Mouse (Mus musculus) liver, embryonic 14.5 days (tissue): ENCODE data around the gene Fam228a. TPM values are rescaled to one million over a fixed set of nuclear protein-coding genes. Genes with fewer than 3 reads are reported as not detected.

ENCODE experiments used
- ATAC-seq: fragments of 200-750 bp; cut with Nextera tagmentation; 2 replicates; pipeline ENCODE4 v1.8.0; 2017; ENCODE audit warnings: moderate number of reproducible peaks, mild to moderate bottlenecking, moderate library complexity; ENCODE audit not compliant: insufficient read depth
- DNase-seq, 3 experiments: peaks; one replicate each; pipeline ENCODE4 v3.0.0-alpha.2; 2012 to 2013; ENCODE audit warnings: low read depth in 3 of 3, low spot score in 3 of 3
- H3K27ac ChIP-seq: fragments of 300-500 bp; sonication (generic); 2 replicates; pipeline ENCODE4 v1.5.1; 2014; ENCODE audit warnings: moderate library complexity, mild to moderate bottlenecking, control low read depth, inconsistent platforms
- H3K27me3 ChIP-seq: fragments of 300-500 bp; sonication (generic); 2 replicates; pipeline ENCODE4 v1.6.1; 2014; ENCODE audit warnings: mild to moderate bottlenecking, low read length, moderate library complexity; ENCODE audit not compliant: control insufficient read depth, insufficient read depth
- H3K36me3 ChIP-seq: fragments of 300-500 bp; sonication (generic); replicated peaks from 2 replicates; pipeline ENCODE4 v1.6.1; 2014; ENCODE audit warnings: low read depth; ENCODE audit not compliant: control insufficient read depth, insufficient read depth
- H3K4me1 ChIP-seq, 2 experiments: fragments of 200-500 bp in 1 of 2; fragments of 300-500 bp in 1 of 2; sonication (generic) in 1 of 2; replicated peaks; 2 replicates each; pipeline ENCODE4 v1.6.1; 2012 to 2014; ENCODE audit warnings: antibody characterized with exemption in 1 of 2, inconsistent platforms in 1 of 2, low read length in 1 of 2; ENCODE audit not compliant: control insufficient read depth in 2 of 2, insufficient read depth in 2 of 2
- H3K4me2 ChIP-seq: fragments of 300-500 bp; sonication (generic); 2 replicates; pipeline ENCODE4 v1.6.1; 2014; ENCODE audit warnings: low read depth, mild to moderate bottlenecking, control low read depth, moderate library complexity
- H3K4me3 ChIP-seq, 2 experiments: fragments of 200-500 bp in 1 of 2; fragments of 300-500 bp in 1 of 2; sonication (generic) in 1 of 2; 2 replicates each; pipeline ENCODE4 v1.5.1; 2012 to 2014; ENCODE audit warnings: low read depth in 2 of 2, low read length in 2 of 2, mild to moderate bottlenecking in 2 of 2, control low read depth in 1 of 2, inconsistent platforms in 1 of 2, moderate library complexity in 1 of 2; ENCODE audit not compliant: insufficient read depth in 1 of 2
- H3K9ac ChIP-seq: fragments of 300-500 bp; sonication (generic); replicated peaks from 2 replicates; pipeline ENCODE4 v1.6.1; 2014; ENCODE audit warnings: mild to moderate bottlenecking, control low read depth, moderate library complexity
- H3K9me3 ChIP-seq: fragments of 300-500 bp; sonication (generic); 2 replicates; pipeline ENCODE4 v1.6.1; 2016; ENCODE audit warnings: low read length, mixed read lengths; ENCODE audit not compliant: control insufficient read depth
- CTCF ChIP-seq: IDR thresholded peaks from 2 replicates; pipeline ENCODE4 v1.5.1; 2016; ENCODE audit warnings: antibody characterized with exemption, low read depth, control low read depth
- EP300 ChIP-seq: IDR thresholded peaks from 2 replicates; pipeline ENCODE4 v1.6.1; 2016; ENCODE audit warnings: antibody characterized with exemption, low read depth
- WGBS: fragments of 180-500 bp; shearing (Covaris S2); extraction: QIAGEN DNeasy Blood & Tissue Kit; methylation state at CpG from one replicate; pipeline ENCODE4 v1.1.7; 2014; ENCODE audit not compliant: insufficient replicate concordance; 5-methylcytosine and 5-hydroxymethylcytosine counted together
- polyA plus RNA-seq, 2 experiments: library from polyadenylated mRNA; depleted of rRNA in 1 of 2; stranded (reverse) in 1 of 2; unstranded in 1 of 2; fragments of >200 nt; fragmentation: Nextera tagmentation in 1 of 2; extraction: Ambion mirVana in 1 of 2; gene quantifications; 2 replicates each; pipeline versions ENCODE4 v1.2.1 to v1.2.3; 2012 to 2014

Fam228a gene
- polyA plus RNA-seq, 2 experiments, result 0.09 TPM; not detected in 1

DNA sequence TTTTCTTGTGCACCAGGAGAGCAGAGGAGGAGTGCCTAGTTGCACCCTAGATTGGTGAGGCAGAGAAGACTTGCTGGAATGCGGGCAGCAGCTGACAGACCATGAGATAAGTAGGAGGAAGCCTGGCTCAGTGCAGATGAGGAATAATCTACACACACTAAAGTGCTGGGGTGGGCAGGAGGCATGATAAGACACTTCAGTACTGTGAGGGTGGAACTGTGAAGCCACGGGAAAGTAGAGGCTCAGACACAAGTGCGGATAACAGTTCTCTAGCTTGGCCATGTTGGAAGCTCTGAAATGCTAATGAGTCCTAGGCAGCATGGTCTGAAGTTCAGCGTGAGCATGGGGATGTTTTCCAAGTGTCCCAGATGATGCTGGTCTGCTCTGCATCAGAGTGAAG is 58.3 kb downstream of the Fam228a start:
- TF ChIP-seq CTCF (no peak), EP300 (peak; percentile 97)
- peak; percentile 99 for ATAC-seq
- Histone ChIP-seq H3K4me2 (peak overlapping the region; percentile 66), H3K4me3 (peak overlapping the region; percentile 51 to 59), H3K27me3 (no peaks in the 10 kb centered on the region), H3K4me1 (peaks cover 22 to 23% of the 10 kb centered on the region in 2 experiments), H3K9ac (peak overlapping the region; percentile 66), H3K36me3 (peaks cover 9% of the 10 kb centered on the region; the same call in 1 of the 2 replicates), H3K27ac (peak overlapping the region; percentile 77), H3K9me3 (no peaks in the 10 kb centered on the region)
- peak; percentile 72 to 80 (median 78) for DNase-seq
- 21% methylated on average over 4 of the region's 4 CpGs for WGBS

DNA sequence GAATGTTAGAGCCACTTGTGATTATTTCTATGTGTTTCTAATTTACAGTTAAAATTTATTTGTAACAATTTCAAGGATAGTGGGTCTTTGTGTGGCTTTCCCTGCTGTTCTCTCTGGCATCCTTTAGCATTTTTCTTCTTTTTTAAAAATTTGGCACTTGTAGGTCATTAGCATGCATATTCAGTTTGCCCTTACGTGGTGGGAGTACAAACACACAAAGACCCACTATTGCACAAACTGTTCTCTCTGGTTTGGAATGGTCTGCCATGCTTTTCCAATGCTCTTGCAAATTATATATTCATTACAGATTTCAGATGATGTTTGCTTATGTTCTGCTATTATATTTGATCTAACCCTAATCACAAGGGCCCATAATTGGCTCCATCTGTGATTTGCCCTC is 61.9 kb downstream of the Fam228a start:
- Histone ChIP-seq H3K4me1 (peaks cover 16 to 18% of the 10 kb centered on the region in 2 experiments), H3K9me3 (no peaks in the 10 kb centered on the region), H3K9ac (no peak overlapping the region), H3K4me3 (no peak overlapping the region), H3K36me3 (peaks cover 22% of the 10 kb centered on the region), H3K4me2 (no peak overlapping the region), H3K27ac (no peak overlapping the region), H3K27me3 (no peaks in the 10 kb centered on the region)
- ATAC-seq (no peak), DNase-seq (no peak)
- TF ChIP-seq CTCF, result no peak
- TF ChIP-seq EP300, result no peak
- WGBS, result 67% methylated on average over 1 of the region's 1 CpGs

DNA sequence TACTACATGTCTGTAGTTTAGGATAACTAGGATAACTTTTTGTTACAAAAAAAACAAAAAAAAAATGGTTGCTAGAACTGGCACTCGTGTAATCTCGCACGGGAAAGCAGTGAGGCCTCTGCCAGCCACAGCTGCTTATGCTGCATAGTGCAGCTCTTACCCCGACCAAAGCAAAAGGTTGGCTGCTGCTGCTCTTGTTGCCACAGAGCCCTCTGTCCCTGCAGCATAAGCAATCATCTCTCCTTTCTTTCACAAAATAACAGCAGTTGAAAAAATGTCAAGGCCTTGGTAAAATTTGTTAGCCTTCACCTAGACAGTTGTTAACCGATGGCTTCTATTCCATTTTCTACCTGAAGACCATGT is 72.6 kb downstream of the Fam228a start:
- H3K27me3 ChIP-seq, result no peaks in the 10 kb centered on the region
- no peaks in the 10 kb centered on the region for H3K9me3 ChIP-seq
- no peaks in the 10 kb centered on the region for H3K4me1 ChIP-seq
- H3K4me2 ChIP-seq, result no peak overlapping the region
- TF ChIP-seq EP300 (no peak), CTCF (no peak)
- peaks cover 14% of the 10 kb centered on the region for H3K36me3 ChIP-seq
- ATAC-seq (no peak), DNase-seq (no peak)
- no peak overlapping the region for H3K27ac ChIP-seq
- no peak overlapping the region for H3K4me3 ChIP-seq
- WGBS, result 85% methylated on average over 5 of the region's 5 CpGs
- no peak overlapping the region for H3K9ac ChIP-seq

DNA sequence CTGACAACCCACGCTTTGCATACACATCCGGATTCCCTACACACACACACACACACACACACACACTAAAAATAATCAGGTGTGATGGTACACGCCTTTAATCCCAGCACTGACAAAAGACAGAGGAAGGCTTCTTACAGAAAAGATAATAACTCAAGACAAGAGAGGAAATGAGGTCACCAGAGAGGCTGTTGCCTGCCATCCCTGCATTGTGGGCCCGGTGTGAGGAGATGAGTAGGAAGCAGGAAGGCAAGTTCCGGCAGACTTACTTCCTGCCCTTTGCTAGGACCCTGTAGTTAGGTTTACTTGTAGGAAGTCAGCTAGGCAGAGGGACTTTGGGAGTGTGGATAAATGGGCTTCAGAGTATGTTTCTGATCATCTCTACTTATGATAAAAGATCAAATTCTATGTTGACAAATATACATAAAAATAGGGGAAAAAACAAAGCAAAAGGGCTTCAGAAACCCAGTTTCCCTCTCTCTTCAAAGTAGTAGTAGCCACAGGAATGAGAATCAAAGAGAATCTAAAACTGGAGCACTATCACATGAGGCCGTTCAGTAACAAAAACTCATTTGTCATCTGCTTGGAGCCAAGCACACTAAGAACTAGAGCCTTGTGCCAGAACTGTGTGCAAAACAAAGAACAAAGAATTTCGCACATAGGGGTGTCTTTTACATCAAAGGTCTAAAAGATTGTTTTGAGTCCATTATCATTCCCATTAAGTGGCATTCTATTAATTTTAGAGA is 73.1 kb downstream of the Fam228a start:
- DNase-seq, result no peak
- no peaks in the 10 kb centered on the region for H3K27me3 ChIP-seq
- H3K4me3 ChIP-seq, result no peak overlapping the region
- H3K4me1 ChIP-seq, result no peaks in the 10 kb centered on the region
- peaks cover 17% of the 10 kb centered on the region for H3K36me3 ChIP-seq
- WGBS, result 64% methylated on average over 7 of the region's 7 CpGs
- H3K27ac ChIP-seq, result no peak overlapping the region
- H3K9ac ChIP-seq, result no peak overlapping the region
- H3K4me2 ChIP-seq, result no peak overlapping the region
- H3K9me3 ChIP-seq, result no peaks in the 10 kb centered on the region
- ATAC-seq, result no peak
- TF ChIP-seq CTCF (no peak), EP300 (no peak)

Other genes with a start within 250 kb of the Fam228a start
- 10.8 and 13.2 TPM in 2 replicates for gene Itsn2, start 145.8 kb downstream of the Fam228a start, polyA plus RNA-seq (2012; rRNA removed)
- 22.5 and 27.2 TPM in 2 replicates for gene Itsn2, start 145.8 kb downstream of the Fam228a start, polyA plus RNA-seq (2014; fragmentation: Nextera tagmentation; extraction: Ambion mirVana)
- gene Gm3625, start 145.5 kb downstream of the Fam228a start, polyA plus RNA-seq (2012; rRNA removed), result not detected in 2 replicates
- not detected in 2 replicates for gene Gm3625, start 145.5 kb downstream of the Fam228a start, polyA plus RNA-seq (2014; fragmentation: Nextera tagmentation; extraction: Ambion mirVana)
- 0.21 and 0.39 TPM in 2 replicates for gene Pfn4, start 30.6 kb upstream of the Fam228a start, polyA plus RNA-seq (2012; rRNA removed)
- 0.56 and 1.1 TPM in 2 replicates for gene Pfn4, start 30.6 kb upstream of the Fam228a start, polyA plus RNA-seq (2014; fragmentation: Nextera tagmentation; extraction: Ambion mirVana)
- 0.37 and 0.73 TPM in 2 replicates for gene Fam228b, start 30.8 kb upstream of the Fam228a start, polyA plus RNA-seq (2012; rRNA removed)
- gene Fam228b, start 30.8 kb upstream of the Fam228a start, polyA plus RNA-seq (2014; fragmentation: Nextera tagmentation; extraction: Ambion mirVana), result 0.33 and 1.0 TPM in 2 replicates
- gene Sf3b6, start 79.1 kb upstream of the Fam228a start, polyA plus RNA-seq (2012; rRNA removed), result 34.7 and 72.6 TPM in 2 replicates
- gene Sf3b6, start 79.1 kb upstream of the Fam228a start, polyA plus RNA-seq (2014; fragmentation: Nextera tagmentation; extraction: Ambion mirVana), result 179 and 187 TPM in 2 replicates
- gene Fkbp1b, start 103.2 kb upstream of the Fam228a start, polyA plus RNA-seq (2012; rRNA removed), result 2.5 and 2.9 TPM in 2 replicates
- gene Fkbp1b, start 103.2 kb upstream of the Fam228a start, polyA plus RNA-seq (2014; fragmentation: Nextera tagmentation; extraction: Ambion mirVana), result 2.2 and 2.6 TPM in 2 replicates
- 7.7 and 9.1 TPM in 2 replicates for gene Wdcp, start 104.9 kb upstream of the Fam228a start, polyA plus RNA-seq (2012; rRNA removed)
- gene Wdcp, start 104.9 kb upstream of the Fam228a start, polyA plus RNA-seq (2014; fragmentation: Nextera tagmentation; extraction: Ambion mirVana), result 11.3 and 11.6 TPM in 2 replicates
- 45.9 and 53.1 TPM in 2 replicates for gene Mfsd2b, start 135.9 kb upstream of the Fam228a start, polyA plus RNA-seq (2012; rRNA removed)
- gene Mfsd2b, start 135.9 kb upstream of the Fam228a start, polyA plus RNA-seq (2014; fragmentation: Nextera tagmentation; extraction: Ambion mirVana), result 54.6 and 62.6 TPM in 2 replicates
- 3.9 and 7.4 TPM in 2 replicates for gene Ubxn2a, start 169.3 kb upstream of the Fam228a start, polyA plus RNA-seq (2012; rRNA removed)
- gene Ubxn2a, start 169.3 kb upstream of the Fam228a start, polyA plus RNA-seq (2014; fragmentation: Nextera tagmentation; extraction: Ambion mirVana), result 23.0 and 26.4 TPM in 2 replicates
- gene Atad2b, start 178.9 kb upstream of the Fam228a start, polyA plus RNA-seq (2012; rRNA removed), result 5.5 and 6.6 TPM in 2 replicates
- gene Atad2b, start 178.9 kb upstream of the Fam228a start, polyA plus RNA-seq (2014; fragmentation: Nextera tagmentation; extraction: Ambion mirVana), result 7.0 and 8.1 TPM in 2 replicates